Mouse (Mus musculus): Measurements from ENCODE around the gene Adprhl1.

The Adprhl1 gene

GRCm38 (mm10) chr8:13188052-13188555 is 65.9 kb downstream of the Adprhl1 start:
- POLR2A ChIA-PET, result interaction anchor here (0.8 to 3.8 kb wide), 21 partner anchors 8 to 177 kb away, joined by 3 to 25 read pairs (median 6); partner anchors contain the start of gene Lamp1 (in 1 of the 4)
- CTCF ChIA-PET, result interaction anchor here in 2 of 4 experiments (1.0 to 1.6 kb wide), 2 partner anchors 9 to 17 kb away, joined by 4 read pairs; no protein-coding TSS in a partner anchor

- ChIA-PET POLR2A (interaction anchor here (0.8 to 3.8 kb wide), 17 partner anchors 8 to 178 kb away, joined by 3 to 25 read pairs (median 6); partner anchors contain the start of gene Lamp1 (in 1 of the 4)), CTCF (interaction anchor here in 1 of 4 experiments (1.6 kb wide), 1 partner anchor 17 kb away, joined by 4 read pairs; no protein-coding TSS in a partner anchor)
Observed at GRCm38 (mm10) chr8:13187638-13188037, 66.3 kb downstream of the Adprhl1 start.

- ChIA-PET CTCF (no interaction called here), POLR2A (interaction anchor here in 3 of 4 experiments (0.6 to 3.8 kb wide), 16 partner anchors 8 to 266 kb away, joined by 3 to 25 read pairs (median 6); partner anchors contain the start of gene Lamp1 (in 1 of the 3))
Observed at GRCm38 (mm10) chr8:13187229-13187628, 66.7 kb downstream of the Adprhl1 start.

- ChIA-PET CTCF (no interaction called here), POLR2A (interaction anchor here in 3 of 4 experiments (0.6 to 3.8 kb wide), 10 partner anchors 7 to 266 kb away, joined by 3 to 25 read pairs (median 6); no protein-coding TSS in a partner anchor)
Observed at GRCm38 (mm10) chr8:13186819-13187218, 67.1 kb downstream of the Adprhl1 start.

GRCm38 (mm10) chr8:13181691-13181976 is 72.3 kb downstream of the Adprhl1 start:
- CTCF ChIA-PET, result interaction anchor here in 1 of 4 experiments (0.8 to 1.1 kb wide), 2 partner anchors 28 to 38 kb away, joined by 3 read pairs; no protein-coding TSS in a partner anchor
- POLR2A ChIA-PET, result interaction anchor here in 3 of 4 experiments (0.8 to 11.3 kb wide), 9 partner anchors 8 to 29 kb away, joined by 3 to 210 read pairs (median 4); partner anchors contain the start of genes Grtp1 (in 1 of the 3) and Lamp1 (in 1 of the 3)

GRCm38 (mm10) chr8:13180911-13181690 is 72.9 kb downstream of the Adprhl1 start:
- CTCF ChIA-PET, result interaction anchor here in 1 of 4 experiments (0.8 to 1.2 kb wide), 3 partner anchors 28 to 39 kb away, joined by 3 to 4 read pairs (median 3); no protein-coding TSS in a partner anchor

GRCm38 (mm10) chr8:13180408-13180807 is 73.6 kb downstream of the Adprhl1 start:
- POLR2A ChIA-PET, result interaction anchor here in 2 of 4 experiments (0.7 to 11.3 kb wide), 10 partner anchors 8 to 125 kb away, joined by 3 to 210 read pairs (median 12); partner anchors contain the start of genes Adprhl1 (in 1 of the 2), Grtp1 (in 1 of the 2) and Lamp1 (in 1 of the 2)
- CTCF ChIA-PET, result interaction anchor here in 2 of 4 experiments (0.6 to 1.2 kb wide), 4 partner anchors 34 to 58 kb away, joined by 3 to 7 read pairs (median 4); no protein-coding TSS in a partner anchor

More at GRCm38 (mm10) chr8:13180911-13181690, 72.9 kb downstream of the Adprhl1 start:
- POLR2A ChIA-PET, result interaction anchor here in 3 of 4 experiments (1.1 to 11.3 kb wide), 9 partner anchors 7 to 28 kb away, joined by 3 to 210 read pairs (median 7); partner anchors contain the start of genes Grtp1 (in 1 of the 3) and Lamp1 (in 1 of the 3)

GRCm38 (mm10) chr8:13179948-13180347 is 74.0 kb downstream of the Adprhl1 start:
- POLR2A ChIA-PET, result interaction anchor here in 2 of 4 experiments (0.7 to 11.3 kb wide), 14 partner anchors 7 to 126 kb away, joined by 3 to 210 read pairs (median 14); partner anchors contain the start of genes Adprhl1 (in 1 of the 2), Grtp1 (in 1 of the 2) and Lamp1 (in 1 of the 2)
- CTCF ChIA-PET, result interaction anchor here in 3 of 4 experiments (0.6 to 1.2 kb wide), 4 partner anchors 34 to 112 kb away, joined by 3 to 7 read pairs (median 4); no protein-coding TSS in a partner anchor

- ChIA-PET POLR2A (interaction anchor here in 3 of 4 experiments (0.8 to 11.3 kb wide), 17 partner anchors 8 to 110 kb away, joined by 3 to 210 read pairs (median 10); partner anchors contain the start of genes Lamp1 (in 2 of the 3), Adprhl1 (in 1 of the 3) and Grtp1 (in 1 of the 3)), CTCF (interaction anchor here in 3 of 4 experiments (0.6 to 1.3 kb wide), 5 partner anchors 19 to 113 kb away, joined by 3 to 7 read pairs (median 3); no protein-coding TSS in a partner anchor)
Observed at GRCm38 (mm10) chr8:13179482-13179881, 74.5 kb downstream of the Adprhl1 start.

GRCm38 (mm10) chr8:13178137-13178536 is 75.8 kb downstream of the Adprhl1 start:
- CTCF ChIA-PET, result interaction anchor here in 1 of 4 experiments (0.8 to 1.1 kb wide), 2 partner anchors 10 to 76 kb away, joined by 4 read pairs; partner anchors contain the start of gene Adprhl1

GRCm38 (mm10) chr8:13177173-13177852 is 76.6 kb downstream of the Adprhl1 start:
- CTCF ChIA-PET, result interaction anchor here in 2 of 4 experiments (0.6 to 0.7 kb wide), 2 partner anchors 13 to 82 kb away, joined by 3 read pairs; no protein-coding TSS in a partner anchor
- POLR2A ChIA-PET, result interaction anchor here in 3 of 4 experiments (0.6 to 11.3 kb wide), 17 partner anchors 11 to 242 kb away, joined by 3 to 210 read pairs (median 10); partner anchors contain the start of genes Lamp1 (in 2 of the 3) and Grtp1 (in 1 of the 3)

More at GRCm38 (mm10) chr8:13178137-13178536, 75.8 kb downstream of the Adprhl1 start:
- POLR2A ChIA-PET, result interaction anchor here in 3 of 4 experiments (0.7 to 11.3 kb wide), 15 partner anchors 10 to 427 kb away, joined by 3 to 210 read pairs (median 18); partner anchors contain the start of genes Lamp1 (in 3 of the 3) and Grtp1 (in 1 of the 3)

GRCm38 (mm10) chr8:13175650-13176049 is 78.3 kb downstream of the Adprhl1 start:
- CTCF ChIA-PET, result interaction anchor here in 3 of 4 experiments (0.6 to 1.2 kb wide), 6 partner anchors 12 to 117 kb away, joined by 3 to 4 read pairs (median 3); partner anchors contain the start of gene Lamp1 (in 1 of the 3)

GRCm38 (mm10) chr8:13174811-13175210 is 79.2 kb downstream of the Adprhl1 start:
- ChIA-PET POLR2A (interaction anchor here in 3 of 4 experiments (0.6 to 11.3 kb wide), 13 partner anchors 10 to 51 kb away, joined by 3 to 210 read pairs (median 12); partner anchors contain the start of genes Lamp1 (in 2 of the 3) and Grtp1 (in 1 of the 3)), CTCF (no interaction called here)

More at GRCm38 (mm10) chr8:13175650-13176049, 78.3 kb downstream of the Adprhl1 start:
- POLR2A ChIA-PET, result interaction anchor here (0.7 to 11.3 kb wide), 27 partner anchors 9 to 112 kb away, joined by 3 to 210 read pairs (median 5); partner anchors contain the start of genes Lamp1 (in 2 of the 4) and Grtp1 (in 1 of the 4)

GRCm38 (mm10) chr8:13174305-13174704 is 79.7 kb downstream of the Adprhl1 start:
- ChIA-PET POLR2A (interaction anchor here (0.6 to 11.3 kb wide), 17 partner anchors 8 to 355 kb away, joined by 3 to 210 read pairs (median 5); partner anchors contain the start of genes Lamp1 (in 2 of the 4) and Grtp1 (in 1 of the 4)), CTCF (interaction anchor here in 1 of 4 experiments (0.7 kb wide), 1 partner anchor 18 kb away, joined by 5 read pairs; no protein-coding TSS in a partner anchor)
